Mouse (Mus musculus) embryo, embryonic 10 days (tissue): Measurements from ENCODE around the gene Alkbh2.

Experiments used
- DNase-seq: peaks from one replicate; pipeline ENCODE4 v3.0.0-alpha.2; 2015; ENCODE audit warnings: low spot score

The Alkbh2 gene

DNA sequence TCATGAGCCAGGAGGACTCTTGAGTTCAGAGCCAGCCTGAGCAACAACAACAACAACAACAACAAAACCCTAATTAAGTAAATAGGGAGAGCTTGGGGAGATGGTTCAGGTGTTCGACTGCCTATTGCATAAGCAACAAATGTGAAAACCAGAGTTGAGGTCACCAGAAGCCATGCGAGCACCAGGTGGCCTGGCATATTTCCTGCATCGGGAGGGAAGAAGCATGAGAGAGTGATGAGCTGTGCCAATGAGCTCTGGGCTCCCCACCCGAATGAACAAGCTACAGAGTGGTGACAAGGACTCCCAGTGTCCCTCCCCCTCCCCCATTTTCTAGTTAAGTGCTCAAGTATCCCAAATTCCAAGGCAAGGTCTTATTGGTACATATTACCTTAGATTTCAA, 26.1 kb downstream of the Alkbh2 start:
- no peak for DNase-seq

DNA sequence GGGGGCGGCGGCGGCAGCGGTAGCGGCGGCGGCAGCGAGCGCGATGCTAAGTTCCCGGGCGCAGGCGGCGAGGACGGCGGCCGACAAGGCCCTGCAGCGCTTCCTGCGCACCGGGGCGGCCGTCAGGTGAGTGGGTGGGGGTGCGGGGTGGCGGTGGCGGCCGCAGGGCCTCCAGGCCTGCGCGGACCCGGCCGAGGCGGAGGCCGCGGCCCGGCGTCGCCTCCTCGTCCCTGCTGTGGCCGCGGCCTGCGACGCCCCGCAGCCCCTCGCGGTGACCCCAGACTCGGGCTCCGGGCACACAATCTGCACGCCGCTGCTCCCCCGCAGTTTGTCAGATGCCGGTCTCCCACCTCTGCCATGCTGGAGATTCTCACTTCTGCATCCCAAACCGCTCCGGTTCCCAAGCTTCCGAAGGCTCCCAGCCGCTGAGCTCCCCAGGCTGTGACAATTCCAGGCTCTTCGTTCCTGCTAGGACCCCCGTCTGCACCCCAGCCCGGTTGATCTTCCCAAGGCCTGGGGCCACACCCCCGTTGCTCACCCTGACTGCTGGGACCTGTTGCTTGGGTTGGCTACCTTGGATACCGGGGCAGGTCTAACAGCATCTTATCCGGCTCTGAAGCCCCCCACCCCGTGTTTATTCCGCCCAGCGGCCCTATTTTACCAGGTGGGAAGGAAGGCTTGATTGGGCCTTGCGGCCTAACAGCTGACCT, 27.5 kb downstream of the Alkbh2 start:
- DNase-seq: no peak

DNA sequence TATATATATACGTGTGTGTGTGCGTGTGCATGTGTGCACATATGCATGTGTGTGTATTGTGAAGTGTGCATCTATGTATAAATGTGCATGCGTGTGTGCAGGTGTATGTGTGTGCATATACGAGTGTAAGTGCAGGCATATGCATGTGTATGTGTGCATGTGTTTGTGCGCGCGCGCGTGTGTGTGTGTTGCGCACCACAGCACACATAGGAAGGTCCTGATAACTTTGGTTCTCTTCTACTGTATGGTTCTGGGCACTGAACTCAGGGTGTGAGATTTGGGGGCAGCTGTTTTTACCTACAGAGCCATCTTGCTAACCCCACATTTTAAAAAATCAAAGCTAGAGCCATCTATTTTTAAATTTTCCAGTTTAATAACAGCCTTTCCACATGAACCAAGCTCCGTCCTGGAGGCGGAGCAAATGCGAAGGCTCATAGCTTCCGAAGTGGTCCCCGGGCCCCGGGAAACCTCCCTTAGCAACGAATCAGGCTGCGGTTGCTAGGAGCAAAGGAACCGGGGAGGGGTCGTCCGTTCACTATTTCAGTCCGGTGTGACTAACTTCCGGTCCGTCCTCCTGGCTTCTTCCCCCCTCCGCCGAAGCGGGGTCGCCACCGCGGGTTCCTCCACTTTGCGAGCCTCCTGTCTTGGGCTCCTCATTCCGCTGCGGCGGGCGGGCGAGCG, 28.2 kb downstream of the Alkbh2 start:
- DNase-seq: peak; percentile 91

DNA sequence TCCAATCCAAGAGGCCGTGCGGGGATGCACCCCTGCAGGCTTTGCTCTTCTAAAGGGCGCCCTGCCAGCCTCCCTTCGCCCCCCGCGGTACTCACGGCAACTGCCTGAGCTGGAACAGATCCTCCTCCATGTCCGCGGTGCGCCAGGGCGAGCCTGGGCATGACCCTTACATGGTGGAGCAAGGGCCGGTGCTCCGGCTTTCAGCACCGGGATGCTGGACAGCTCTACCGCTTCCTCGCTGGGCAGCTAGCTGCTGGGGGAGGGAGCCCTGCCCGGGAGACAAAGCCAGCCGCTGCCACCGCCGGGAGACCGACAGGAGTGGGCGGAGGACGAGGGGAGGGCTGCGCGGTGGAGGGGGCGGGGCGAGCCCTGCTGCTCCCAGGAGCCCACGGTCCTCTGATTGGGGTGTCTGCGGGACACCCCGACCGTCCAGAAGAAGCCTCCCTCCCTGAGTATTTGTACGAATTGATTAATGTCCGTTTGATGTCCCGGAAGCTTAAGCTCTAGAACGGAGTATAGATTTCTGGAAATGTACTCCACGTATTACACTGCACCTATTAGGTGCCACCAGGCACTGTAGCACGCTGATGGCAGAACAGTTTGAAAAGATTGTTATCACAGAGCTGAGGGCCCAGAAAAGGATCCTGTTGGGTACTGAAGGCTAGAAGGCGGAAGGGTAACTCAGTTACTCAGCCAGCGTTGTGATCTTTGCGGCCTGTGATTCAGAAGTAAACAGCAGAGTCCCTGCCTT, 36.8 kb downstream of the Alkbh2 start, which contains the start of gene Svop:
TSS of gene Svop (minus strand) at position 514 of the 751 bp plus-strand sequence.
- peak; percentile 89 for DNase-seq

DNA sequence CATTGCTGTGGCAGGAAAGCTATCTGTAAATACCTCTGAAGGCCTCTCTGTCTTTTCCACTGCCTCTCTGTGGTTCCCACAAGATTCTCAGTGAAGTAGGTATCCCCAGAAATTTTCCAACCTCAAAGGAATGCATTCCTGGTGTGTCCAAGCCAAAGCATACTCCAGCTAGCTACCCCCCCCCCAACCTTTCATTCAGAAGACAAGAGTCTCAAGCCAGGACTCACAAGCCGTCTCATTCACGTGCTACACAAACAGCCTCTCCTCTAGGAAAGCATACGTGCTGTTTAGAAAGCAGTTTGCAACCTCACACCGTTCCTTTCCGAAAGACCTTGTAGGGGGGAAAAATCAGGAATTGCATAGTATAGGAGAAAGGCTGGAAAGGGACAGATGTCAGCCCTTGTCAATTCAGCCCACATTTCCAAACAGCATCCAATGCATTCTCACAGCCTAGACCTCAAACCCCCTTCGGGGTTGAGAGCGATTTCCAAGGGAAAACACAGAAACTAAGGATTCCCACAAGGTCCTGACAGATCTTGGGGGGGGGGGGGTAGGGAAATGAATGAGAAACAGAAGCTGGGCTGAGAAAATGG, 37.5 kb downstream of the Alkbh2 start:
- no peak for DNase-seq

DNA sequence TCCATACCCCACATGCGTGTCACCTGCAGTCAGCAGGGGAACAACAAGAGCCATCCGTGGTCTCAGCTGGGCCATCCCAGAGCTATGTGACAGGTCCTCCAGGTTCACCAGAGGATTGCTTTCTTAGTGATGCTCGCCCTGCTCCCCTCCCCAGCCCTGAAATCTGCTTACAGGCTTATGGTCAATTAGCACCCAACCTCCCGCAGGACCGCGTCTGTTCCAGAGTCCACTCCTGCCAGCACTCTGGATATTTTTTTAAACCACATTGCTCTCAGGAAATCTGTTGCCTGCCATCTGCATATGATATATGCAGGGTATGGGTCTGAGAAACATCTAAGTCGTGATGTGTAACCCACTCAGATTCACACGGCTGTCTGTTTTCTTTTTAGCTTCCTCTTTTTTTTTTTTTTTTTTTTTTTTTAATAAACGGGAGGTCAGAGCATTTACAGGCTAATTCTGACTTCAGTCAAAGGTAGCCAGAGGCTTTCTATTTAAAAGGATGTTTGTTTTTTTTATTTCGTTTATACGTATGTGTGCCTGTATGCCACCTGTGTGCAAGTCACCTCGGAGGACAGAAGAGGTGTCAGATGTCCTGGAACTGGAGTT, 40.0 kb downstream of the Alkbh2 start:
- DNase-seq: no peak

DNA sequence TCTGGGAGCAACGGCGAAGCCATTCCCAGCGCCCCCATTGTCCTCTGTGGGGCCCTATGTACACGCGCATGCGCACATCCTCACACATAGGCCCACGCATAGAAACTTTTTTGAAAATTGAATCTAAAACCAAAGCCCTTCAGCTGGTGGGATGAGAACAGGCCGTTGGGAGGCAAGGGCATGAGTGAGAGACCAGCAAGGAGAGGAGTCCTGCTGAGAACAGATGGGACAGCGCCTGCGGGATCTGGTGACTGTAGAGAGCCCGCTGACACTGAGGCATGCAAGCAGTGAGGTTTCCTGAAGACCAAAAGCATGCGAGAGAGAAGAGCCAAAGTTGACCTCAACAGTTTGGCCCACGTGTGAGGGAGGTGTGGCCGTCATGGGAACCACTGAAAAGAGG, 42.5 kb downstream of the Alkbh2 start:
- no peak for DNase-seq

DNA sequence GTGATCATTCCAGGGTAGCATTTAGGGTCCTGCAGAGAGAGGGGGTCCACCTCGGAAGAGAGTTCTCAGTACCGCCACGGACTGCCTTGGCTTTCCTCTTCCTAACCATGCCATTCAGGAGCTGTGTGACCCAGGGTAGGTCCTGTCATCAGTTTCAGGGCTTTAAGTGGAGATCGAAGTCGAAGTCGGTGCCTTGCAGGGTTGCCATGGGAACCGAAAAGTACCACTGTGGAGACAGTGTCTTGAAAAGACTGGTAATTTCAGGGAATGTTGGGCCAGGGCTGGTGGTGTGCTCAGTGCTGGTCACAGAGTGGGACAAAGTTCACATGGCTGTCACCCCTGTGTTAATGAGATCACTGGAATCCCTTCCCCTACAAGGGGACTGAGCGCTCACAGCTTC, 51.0 kb downstream of the Alkbh2 start:
- peak; percentile 25 for DNase-seq
